Mouse (Mus musculus): ENCODE measurements at regions not wholly inside any gene's neighbourhood (a gene's known extent, or its start where the extent isn't known, plus 50 kb on each side); places are given as distances from the start of the nearest gene placed in this dataset.

DNA sequence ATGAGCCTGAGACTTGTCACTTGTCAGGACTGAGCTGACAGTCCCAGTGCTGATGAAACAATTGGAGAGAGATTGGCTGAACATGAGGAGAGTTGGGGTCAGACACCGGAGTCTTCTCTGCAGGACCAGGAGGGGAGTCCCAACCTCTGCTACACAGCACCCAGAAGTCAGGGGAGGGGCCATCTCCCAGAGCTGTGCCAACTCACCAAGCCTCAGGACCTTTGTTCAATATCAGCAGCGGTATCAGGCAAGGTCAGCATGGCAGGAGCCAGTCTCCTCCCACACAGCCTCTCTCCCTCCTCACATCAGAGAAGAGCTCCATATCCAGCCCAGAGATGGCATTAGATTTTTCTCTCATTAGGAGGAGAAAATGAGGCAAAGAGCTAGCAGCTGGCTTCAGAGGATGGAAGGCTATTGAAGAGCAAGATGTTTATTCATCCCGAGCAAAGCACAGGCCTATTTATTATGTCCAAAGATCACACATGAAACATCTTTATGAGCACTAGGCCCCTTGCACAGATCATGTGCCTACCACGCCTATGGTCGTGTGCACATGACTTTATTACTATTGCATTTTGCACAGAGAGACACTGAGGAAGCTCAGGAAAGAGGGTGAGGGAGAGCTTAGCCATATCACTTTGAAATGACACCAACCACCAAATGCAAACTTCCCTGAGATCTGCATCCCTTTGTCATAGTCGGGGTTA, 532.9 kb downstream of the Tshz3 start:
- no peak for DNase-seq (ENCODE audit: low read depth, low spot score)

DNA sequence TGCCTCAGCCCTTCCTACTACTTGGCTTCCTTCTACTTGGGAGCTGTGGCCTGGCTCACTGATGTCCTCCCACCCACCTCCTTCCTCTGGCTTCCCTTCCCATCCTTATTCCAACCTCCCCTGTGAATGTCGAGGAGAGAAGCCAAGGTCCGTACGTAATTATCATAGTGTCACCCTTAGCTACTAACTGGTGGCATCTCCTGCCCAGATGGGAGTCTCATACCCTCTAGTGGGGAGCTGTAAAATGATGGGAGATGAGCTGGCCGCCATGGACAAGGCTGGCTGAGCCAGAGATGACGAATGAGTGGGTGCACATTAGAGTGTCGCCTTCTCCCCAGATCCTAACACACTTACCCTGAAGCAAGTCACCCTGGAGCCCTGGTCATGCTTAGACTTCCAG, 532.6 kb downstream of the Zfp536 start:
- DNase-seq (ENCODE audit: low read depth, low spot score): no peak

DNA sequence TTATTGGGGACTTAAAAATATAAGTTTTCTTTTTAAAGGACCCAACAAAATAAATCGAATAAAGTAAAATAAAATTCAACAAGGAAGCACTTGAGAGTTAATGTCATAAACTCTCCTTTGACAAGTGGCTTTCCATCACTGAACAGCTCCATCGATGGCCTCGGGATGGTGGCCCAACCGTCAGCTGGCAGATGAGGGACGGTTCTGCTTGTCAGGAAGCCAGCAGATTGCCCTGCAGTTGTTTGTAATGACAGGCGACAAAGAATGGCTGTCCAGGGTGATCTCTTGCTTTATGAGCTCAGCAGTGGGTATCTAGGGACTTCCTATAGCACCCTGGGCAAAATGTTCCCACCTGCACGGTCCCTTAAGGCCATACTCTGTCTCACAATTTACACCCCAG, 531.7 kb downstream of the Zfp536 start:
- DNase-seq (ENCODE audit: low read depth, low spot score): no peak

DNA sequence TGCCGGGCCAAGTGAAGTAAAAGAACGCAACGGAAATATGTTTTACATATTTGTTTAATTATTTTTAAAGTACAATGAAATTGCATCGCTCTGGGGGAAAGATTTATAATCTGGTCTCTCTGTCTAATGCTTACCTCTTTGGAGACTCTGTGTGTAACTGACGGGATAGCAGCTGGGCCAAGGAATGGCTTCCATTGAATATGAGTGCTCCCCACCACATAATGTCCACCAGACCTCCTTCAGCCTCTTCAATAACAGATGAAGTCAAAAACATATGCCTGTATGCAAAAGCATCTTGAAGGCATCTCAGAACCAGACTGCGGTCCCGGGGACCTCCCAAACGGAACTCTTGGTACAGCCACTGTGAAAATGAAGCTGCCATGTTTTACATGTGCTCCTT, 531.0 kb downstream of the Zfp536 start:
- DNase-seq (ENCODE audit: low read depth, low spot score): no peak

DNA sequence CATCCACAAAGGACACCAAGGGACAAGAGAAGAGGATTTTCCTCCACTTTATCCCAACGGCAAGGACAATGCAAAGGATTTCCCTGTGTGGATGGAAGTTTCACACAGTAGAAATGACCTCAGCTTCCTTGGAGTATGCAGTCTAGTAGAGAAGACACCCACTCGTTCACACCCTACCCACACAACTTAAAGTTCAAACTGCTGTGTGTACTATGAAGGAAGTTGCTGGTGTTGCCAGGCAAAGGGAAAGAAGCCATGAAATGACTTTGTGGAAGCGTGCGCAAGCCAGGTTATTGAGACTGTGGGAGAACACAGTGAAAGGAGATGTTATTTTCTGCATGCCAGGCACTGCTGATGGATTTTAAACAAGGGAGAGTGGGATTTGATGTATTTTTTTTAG, 527.3 kb downstream of the Zfp536 start:
- DNase-seq (ENCODE audit: low read depth, low spot score): no peak

DNA sequence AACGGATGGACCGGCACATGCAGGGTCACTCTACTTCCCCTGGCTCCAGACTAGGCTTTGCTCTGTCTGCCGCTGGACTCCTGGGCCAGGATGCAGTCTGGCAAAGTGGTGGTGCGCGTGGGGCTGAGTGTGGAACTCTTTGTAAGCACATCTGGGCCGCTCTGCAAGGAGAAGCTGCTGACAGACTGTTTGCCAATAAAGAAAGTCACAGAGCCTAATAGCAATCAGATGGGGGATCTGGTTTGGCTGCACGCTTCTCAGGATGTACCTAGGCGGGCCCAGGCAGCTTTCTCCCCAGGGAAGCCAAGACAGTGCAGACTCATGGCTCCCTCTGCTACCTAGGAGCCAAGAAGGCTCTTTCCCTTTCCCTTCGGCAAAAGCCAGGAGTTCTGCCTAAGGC, 519.0 kb downstream of the Zfp536 start:
- DNase-seq (ENCODE audit: low read depth, low spot score): no peak

DNA sequence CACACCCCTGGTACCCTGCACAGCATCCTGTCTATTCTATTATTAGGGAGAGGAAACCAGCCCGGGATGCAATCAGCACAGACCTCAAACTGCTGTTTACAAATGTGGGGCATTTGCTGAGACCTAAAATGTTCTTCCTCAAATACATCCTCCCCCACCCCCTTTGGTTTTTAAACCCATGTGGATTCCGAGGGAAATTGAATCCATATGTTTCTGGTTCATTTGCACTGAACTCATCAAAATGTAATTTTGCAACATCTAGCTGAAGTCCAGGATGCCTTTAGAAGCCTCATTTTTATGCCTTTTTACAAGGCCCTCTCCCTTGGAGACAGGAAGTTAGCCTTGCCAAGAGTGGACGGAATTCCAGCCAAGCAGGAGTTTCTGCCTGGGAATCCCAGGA, 517.6 kb downstream of the Zfp536 start:
- DNase-seq (ENCODE audit: low read depth, low spot score): no peak

DNA sequence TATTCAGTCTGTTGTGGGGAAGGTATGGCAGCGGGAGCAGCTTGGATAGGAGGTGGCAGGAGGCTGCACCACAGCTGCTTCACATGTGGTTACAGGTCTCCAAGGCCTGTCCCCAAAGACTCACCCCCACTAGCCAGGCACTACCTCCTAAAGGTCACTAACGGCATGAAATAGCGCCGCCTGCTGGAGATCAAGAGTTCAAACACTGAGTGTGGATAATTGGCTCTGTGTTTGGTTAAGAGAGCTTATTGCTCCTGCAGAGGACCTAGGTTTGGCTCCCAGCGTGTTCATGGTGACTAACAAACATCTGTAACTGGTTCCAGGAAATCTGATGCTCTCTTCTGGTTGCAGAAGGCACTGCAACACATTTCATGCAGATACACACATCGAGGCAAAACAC, 514.1 kb downstream of the Zfp536 start:
- DNase-seq (ENCODE audit: low read depth, low spot score): peak; percentile 6

DNA sequence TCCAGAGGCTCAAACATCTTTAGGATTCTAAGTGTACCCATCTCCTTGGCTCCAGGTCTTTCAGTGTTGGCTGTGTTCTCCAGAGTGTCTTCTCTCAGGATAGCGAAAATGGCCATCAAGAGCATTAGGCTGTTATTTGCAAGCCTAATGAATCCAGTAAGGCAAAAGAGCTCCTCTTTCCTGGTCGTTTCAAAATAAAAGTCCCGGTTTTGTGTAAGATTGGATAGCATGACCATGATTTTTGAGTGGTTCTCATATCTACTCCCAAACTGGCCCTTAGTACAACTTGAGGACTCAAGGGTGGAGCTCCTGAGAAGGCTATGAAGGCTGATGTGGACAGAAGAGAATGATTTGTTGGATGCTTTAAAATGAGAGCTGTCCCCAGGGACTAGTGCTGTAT, 510.6 kb downstream of the Zfp536 start:
- no peak for DNase-seq (ENCODE audit: low read depth, low spot score)

DNA sequence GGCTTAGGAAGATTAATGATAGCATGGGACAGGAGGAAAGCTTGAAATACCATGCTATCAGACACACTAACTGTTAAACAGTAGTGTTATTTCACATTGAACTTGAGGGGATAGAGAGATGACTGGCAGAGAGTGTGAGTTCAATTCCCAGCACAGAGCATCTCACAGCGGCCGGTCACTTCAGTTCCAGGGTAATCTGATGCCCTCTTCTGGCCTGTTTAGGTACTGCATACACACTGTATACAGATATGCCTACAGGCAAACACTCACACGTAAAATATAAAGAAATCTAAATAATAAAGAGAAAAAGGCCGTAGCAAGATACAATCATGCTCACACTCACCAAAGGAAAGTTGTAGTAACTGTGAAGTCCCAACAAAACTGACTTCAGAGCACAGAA, 506.0 kb downstream of the Zfp536 start:
- no peak for DNase-seq (ENCODE audit: low read depth, low spot score)

DNA sequence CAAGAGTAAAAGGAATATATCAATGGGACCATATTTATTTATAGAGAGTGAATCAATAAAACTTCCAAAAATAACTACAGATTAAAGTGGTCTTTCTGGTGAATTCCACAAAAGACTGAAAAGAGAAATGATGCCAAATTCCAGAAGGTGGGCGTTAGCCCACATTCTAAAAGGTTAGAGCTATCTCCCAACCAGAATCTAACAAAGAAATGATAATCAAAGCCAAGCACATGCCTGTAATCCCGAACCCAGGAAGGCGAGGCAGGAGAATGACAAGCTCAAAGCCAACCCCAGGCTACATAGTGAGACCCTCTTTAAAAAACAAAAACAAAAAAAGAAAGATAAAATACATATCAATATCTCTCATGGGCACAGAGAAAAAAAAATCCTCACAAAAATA, 502.6 kb downstream of the Zfp536 start:
- no peak for DNase-seq (ENCODE audit: low read depth, low spot score)

DNA sequence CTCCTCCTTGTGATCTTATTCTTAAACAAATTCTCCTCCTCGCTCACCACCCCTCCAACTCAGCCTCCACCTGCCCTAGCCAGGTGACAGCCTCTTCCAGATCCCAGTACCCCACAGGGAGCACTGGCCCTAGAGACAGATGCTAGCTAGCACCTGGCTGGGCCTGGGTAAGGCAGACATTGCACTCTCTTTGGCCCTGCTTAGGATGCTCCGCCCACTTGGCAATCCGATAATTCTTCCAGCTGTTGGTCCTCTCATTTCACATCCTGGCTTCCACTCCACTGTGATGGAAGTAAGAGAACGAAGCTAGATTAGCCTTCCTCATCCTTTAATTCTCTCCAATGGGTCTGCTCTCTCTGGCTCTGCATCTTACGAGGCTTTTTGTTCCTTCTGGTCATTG, 483.4 kb downstream of the Zfp536 start:
- DNase-seq (ENCODE audit: low read depth, low spot score): peak; percentile 3

DNA sequence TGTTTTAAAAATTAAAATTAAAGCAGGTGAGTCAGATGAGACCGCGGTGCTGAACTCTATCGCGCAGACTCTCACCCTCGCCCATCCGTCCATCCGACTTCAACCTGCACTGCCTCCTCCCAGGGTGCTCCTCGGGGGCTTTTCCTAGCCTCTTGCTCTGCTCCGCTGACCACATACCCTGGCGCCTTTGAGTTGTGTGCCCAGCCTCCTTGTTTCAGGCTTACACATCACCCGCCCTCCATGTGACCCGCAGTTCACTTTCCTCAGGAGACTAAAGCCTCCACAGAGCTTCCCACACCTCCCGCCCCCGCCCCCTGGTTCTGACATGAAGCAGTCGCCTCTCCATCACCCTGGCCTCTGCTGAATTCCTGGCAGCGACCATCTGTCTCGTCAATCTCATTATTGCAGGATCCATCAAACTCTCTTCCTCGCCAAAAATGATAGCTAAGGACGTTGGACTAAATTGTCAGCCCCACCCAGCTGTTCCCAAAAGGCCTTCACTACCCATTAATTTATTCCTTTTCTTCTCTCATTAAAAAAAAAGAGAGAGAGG, 482.9 kb downstream of the Zfp536 start:
- peak; percentile 2 for DNase-seq (ENCODE audit: low read depth, low spot score)

DNA sequence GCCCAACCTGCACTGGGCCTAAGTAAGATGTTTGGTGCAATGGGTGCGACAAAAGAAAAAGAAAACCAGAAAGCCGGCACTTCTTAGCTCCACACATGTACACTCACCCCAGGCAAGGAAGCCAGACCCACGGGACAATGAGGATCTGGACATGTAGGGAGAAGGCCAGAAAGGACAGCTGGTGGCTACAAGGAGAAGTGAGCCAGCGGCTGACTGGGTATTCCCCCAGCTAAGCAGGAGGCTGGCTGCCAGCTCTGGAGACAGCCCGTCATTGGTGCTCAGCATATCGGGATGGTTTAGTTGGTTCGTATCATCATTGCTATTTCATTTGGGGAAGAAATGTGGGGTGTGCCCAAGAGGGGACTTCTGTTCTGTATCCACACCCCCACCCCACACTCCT, 481.7 kb downstream of the Zfp536 start:
- DNase-seq (ENCODE audit: low read depth, low spot score): no peak

DNA sequence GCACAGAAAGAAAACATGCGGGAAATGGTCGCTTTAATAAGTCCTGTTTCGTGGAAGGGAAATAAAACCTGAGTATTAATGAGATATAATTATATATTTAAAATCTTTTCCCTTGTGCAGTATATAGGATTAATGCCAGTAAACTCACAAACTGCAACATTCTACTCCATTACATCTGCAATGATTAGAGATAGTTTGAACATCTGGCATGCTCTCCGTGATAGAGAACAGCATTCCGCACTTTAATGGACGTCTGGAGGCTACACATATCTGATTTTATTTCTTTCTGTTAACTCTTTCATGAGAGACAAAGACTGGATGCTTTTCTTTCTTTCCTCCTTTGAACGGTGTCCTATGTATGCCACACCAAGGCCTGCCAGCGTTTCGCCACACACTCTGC, 480.9 kb downstream of the Zfp536 start:
- DNase-seq (ENCODE audit: low read depth, low spot score): no peak

DNA sequence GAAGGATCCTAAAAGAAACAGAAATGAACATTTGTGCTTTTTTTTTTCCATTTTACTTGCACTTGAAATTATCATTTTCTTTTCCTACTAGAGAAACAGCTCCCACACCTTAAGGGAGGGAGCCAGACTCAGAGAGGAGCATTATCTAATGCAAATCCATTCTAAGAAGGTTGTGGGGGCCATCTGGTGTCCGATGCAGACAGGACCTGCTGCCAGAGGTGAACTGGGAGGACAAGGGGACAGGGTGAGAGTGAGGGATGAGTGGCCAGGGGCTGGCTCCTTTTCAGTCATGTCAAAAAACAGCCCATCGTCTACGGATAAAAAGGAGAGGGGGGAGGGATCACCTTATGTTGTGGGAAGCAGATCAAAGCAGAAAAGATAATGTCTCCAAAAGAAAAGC, 474.6 kb downstream of the Zfp536 start:
- DNase-seq (ENCODE audit: low read depth, low spot score): peak; percentile 16

DNA sequence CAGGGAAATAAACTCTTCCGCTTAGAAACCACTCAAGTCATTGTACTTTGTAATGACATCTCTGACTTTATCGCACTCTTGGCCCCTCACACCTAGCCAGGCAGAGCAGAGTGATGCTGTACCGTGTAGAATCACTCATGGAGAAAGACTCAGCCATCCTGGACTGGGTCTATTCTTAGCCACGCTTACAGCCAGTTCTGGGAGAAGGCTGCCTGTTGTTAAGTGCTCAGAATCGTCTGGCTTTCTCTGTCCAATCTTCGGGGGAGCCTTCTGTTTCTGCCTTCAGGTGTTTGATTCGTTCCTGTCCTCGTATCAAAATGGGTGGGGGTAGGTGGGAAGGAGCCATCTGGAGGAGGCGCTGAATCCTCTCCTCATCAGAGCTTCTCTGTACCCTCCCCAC, 468.0 kb downstream of the Zfp536 start:
- DNase-seq (ENCODE audit: low read depth, low spot score): no peak

DNA sequence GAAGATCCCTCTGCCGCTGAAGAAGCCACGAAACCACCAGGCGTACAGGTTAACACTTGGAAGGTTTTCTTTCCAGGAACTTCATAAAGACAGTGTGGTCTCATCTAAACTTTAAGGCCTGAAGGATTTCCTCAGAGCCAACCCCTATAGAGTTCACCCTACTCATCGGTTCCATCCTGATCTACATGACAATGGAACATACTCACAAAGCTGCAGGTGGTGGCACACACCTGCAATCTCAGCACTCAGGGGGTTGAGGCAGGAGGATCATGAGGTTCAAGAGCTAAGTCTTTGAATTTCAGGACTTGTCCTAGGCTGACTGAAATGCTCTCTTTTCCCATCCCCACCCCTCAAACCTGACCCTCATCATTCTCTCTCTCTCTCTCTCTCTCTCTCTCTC, 466.2 kb downstream of the Zfp536 start:
- no peak for DNase-seq (ENCODE audit: low read depth, low spot score)

DNA sequence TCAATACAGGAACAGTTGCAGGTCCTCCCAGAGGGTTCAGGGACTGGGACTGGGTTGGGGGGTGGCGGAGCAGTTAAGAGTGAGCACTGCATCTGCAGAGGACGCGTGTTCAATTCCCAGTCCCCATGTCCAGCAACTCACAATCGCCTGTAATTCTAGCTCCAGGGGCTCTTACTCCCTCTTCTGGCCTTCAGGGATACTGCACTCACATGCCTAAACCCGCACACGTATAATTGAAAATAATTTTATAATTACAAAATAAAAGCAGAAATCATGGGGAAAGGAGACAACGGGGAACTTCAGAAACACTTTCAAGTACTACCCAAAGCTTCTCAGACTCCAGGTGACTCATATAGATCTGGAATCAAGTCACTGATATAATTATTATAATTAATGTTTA, 448.8 kb downstream of the Zfp536 start:
- DNase-seq (ENCODE audit: low read depth, low spot score): no peak

DNA sequence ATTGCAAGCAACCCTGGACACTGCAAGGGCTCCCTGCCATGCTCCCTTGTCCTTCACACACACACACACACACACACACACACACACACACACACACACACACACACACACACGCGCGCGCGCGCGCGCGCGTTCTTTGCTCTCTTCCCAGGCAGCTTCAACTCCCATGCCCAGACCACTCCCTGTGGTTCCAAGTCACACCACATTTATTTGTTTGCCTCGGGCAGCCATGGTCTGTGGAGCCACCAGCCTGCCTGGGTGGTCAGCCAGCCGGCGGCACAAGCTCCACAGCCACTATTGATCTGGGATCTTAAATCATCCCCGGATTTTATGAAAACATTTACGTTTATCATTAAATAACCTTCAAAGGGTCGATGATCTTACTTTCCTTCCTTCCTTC, 440.0 kb downstream of the Zfp536 start:
- DNase-seq (ENCODE audit: low read depth, low spot score): no peak

DNA sequence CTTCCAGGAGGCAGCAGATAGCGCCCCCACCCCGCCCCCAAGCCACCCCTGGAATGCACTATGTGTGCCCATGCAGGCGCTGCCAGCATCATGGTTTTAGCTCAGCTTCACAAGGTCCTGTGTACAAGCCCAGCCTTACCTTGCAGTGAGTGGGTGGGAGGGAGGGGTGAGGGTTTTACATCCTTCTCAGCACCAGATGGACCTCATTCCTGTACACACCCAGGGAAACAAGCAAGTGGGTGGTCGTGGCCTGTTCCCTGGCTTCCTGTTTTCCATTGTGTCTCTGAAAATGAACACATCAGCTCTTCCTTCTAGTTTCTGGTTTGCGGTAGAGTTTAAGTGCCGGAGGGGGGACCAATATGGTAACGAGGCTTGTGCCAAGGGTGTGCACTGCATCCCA, 438.2 kb downstream of the Zfp536 start:
- no peak for DNase-seq (ENCODE audit: low read depth, low spot score)

DNA sequence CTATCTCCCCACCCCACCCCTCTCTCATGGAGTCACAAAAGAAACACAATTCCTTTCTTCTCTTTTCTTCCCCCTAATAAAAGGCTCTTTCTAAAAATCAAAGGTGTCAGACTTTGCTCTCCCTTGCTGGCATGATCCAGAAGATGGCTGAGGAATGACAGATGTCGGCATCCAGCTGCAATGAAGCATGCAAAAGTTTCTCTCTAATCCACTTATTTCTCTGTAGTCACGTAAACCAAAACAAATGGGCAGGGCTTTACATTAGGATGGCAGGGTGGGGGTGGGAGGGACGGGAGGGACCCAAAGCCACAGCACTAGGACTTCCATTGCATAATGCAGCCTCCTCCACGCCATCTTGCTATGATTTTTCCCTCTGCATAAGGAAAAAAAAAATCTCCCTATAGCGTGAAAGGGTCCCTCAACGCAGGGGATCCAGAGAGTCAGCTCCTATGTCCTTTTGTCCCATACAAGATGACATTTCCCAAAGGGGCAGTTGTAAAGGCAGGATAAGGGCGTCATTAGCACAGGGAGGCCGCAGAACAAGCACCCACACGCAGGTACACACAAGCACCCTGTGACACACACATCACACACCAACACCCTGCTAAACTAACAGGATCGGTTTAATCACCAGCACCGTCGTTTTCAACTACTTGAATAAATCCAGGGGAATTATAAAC, 437.1 kb downstream of the Zfp536 start:
- no peak for DNase-seq (ENCODE audit: low read depth, low spot score)

DNA sequence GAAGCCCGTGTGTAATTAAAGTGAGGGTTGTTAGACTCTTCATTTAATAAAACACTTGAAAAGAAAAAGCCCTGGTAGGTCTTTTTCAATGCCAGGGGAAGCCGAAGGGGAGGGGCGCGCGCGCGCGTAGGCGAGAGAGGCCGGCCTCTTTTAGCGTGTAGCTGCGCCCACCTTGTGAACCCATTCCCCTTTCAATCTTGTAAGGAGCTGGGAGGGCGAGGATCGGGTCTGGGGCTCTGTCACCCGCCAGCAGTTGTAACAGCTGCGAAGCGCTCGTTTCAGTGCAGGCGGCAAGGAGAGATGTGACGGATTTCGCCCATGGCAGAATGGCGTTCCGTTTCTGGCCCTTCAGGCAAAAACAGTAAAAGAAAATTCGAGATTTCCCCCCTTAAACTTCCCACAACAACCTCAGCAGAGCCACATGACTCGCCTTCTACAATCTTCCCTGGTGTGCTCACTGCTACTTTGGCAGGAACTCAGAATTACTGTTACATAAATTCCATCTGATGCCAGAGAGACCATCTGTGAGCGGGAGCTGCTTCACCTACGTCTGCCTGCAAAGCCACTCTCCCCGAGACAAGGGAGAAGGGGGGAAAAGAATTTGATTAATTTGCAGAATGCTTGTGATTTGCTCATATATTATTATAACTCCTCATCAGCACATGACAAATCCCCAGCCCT, 436.4 kb downstream of the Zfp536 start:
- no peak for DNase-seq (ENCODE audit: low read depth, low spot score)
